ENCODE assay signal across 16 mouse cellular contexts in the genomic region with DNA sequence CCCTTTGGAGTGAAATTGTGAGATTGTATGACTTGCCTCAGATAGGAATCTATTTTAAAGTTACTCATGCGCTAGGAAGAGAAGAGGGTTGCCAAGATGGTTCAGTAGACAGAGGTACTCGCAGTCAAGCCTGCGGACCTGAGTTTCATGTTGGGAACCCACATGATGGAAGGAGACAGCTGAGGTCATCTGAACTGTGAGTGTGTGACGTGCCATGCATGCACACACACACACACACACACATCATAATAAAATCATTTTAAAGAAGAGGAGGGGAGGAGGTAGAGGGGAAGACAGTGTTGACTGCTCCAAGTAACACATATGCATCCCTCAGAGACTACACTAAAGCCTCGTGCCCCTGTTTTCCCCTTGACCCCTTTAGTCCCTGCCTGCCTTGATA.
"Had no signal": no experiment of that assay in that cellular context is flagged by ENCODE, and none has a peak within 500 bp of the region (broad histone marks: within the 10 kb centered on the region; RNA-seq: fewer than 3 reads in every experiment).

No protein-coding gene starts in this region.

- H3K27ac ChIP-seq: neural tube, embryonic 13.5 days; neural tube, embryonic 15.5 days; stomach, embryonic 15.5 days; stomach, postnatal 0 days had no signal

- H3K27me3 ChIP-seq: neural tube, embryonic 13.5 days; neural tube, embryonic 15.5 days; stomach, embryonic 15.5 days had no signal

- DNase-seq: retina, postnatal 1 day; right cerebral cortex, adult 18-20 months; right cerebral cortex, postnatal 14 days; right cerebral cortex, postnatal 25 days; right cerebral cortex, postnatal 4 days; spleen, adult 18-20 months; thymus, adult 18-20 months; thymus, adult 2 months; thymus, postnatal 14 days; thymus, postnatal 25 days; thymus, postnatal 36 days; thymus, postnatal 4 days had no signal

- H3K36me3 ChIP-seq: neural tube, embryonic 13.5 days; neural tube, embryonic 15.5 days; stomach, embryonic 15.5 days had no signal

- H3K9ac ChIP-seq: neural tube, embryonic 13.5 days; neural tube, embryonic 15.5 days; stomach, embryonic 15.5 days had no signal

- H3K4me3 ChIP-seq: neural tube, embryonic 13.5 days; neural tube, embryonic 15.5 days; stomach, embryonic 15.5 days had no signal

- H3K4me2 ChIP-seq: neural tube, embryonic 13.5 days; neural tube, embryonic 15.5 days; stomach, embryonic 15.5 days had no signal

- H3K9me3 ChIP-seq: neural tube, embryonic 13.5 days; neural tube, embryonic 15.5 days; stomach, embryonic 15.5 days had no signal
